Mouse (Mus musculus) intestine, postnatal 0 days (tissue): ENCODE results near the gene Plpp3. TPM values are rescaled to one million over a fixed set of nuclear protein-coding genes. Genes with fewer than 3 reads are reported as not detected.

Experiments used
- ATAC-seq: fragments of 200-750 bp; cut with Nextera tagmentation; 2 replicates; pipeline ENCODE4 v1.8.0; 2017; ENCODE audit warnings: mild to moderate bottlenecking, moderate TSS enrichment, moderate library complexity
- H3K27ac ChIP-seq: fragments of 300-500 bp; sonication (generic); 2 replicates; pipeline ENCODE4 v1.5.1; 2014; ENCODE audit warnings: mild to moderate bottlenecking, low read depth, low read length, moderate library complexity
- H3K27me3 ChIP-seq: fragments of 300-500 bp; sonication (generic); replicated peaks from 2 replicates; pipeline ENCODE4 v1.6.1; 2014; ENCODE audit warnings: low read length, mixed read lengths; ENCODE audit not compliant: control insufficient read depth, insufficient read depth
- H3K36me3 ChIP-seq: fragments of 300-500 bp; sonication (generic); 2 replicates; pipeline ENCODE4 v1.6.1; 2014; ENCODE audit warnings: mild to moderate bottlenecking, moderate library complexity; ENCODE audit not compliant: control insufficient read depth, insufficient read depth
- H3K4me1 ChIP-seq: fragments of 300-500 bp; sonication (generic); replicated peaks from 2 replicates; pipeline ENCODE4 v1.6.1; 2014; ENCODE audit warnings: antibody characterized with exemption, low read length, mixed read lengths; ENCODE audit not compliant: control insufficient read depth, insufficient read depth
- H3K4me2 ChIP-seq: fragments of 300-500 bp; sonication (generic); replicated peaks from 2 replicates; pipeline ENCODE4 v1.6.1; 2014; ENCODE audit warnings: low read depth, mild to moderate bottlenecking, moderate library complexity
- H3K4me3 ChIP-seq: fragments of 300-500 bp; sonication (generic); 2 replicates; pipeline ENCODE4 v1.5.1; 2014; ENCODE audit warnings: low read depth, low read length
- H3K9ac ChIP-seq: fragments of 300-500 bp; sonication (generic); 2 replicates; pipeline ENCODE4 v1.6.1; 2014; ENCODE audit warnings: mild to moderate bottlenecking, low read depth, low read length
- H3K9me3 ChIP-seq: fragments of 300-500 bp; sonication (generic); 2 replicates; pipeline ENCODE4 v1.6.1; 2016; ENCODE audit warnings: mixed run types; ENCODE audit not compliant: control insufficient read depth
- CTCF ChIP-seq: sonication (generic); IDR thresholded peaks from 2 replicates; pipeline ENCODE4 v1.5.1; 2016; ENCODE audit warnings: low read depth, mild to moderate bottlenecking, control low read depth, antibody characterized with exemption, moderate library complexity
- WGBS: fragments of 180-500 bp; shearing (Covaris S2); extraction: QIAGEN DNeasy Blood & Tissue Kit; methylation state at CpG from one replicate; pipeline ENCODE4 v1.1.7; 2014; 5-methylcytosine and 5-hydroxymethylcytosine counted together
- polyA plus RNA-seq: library from polyadenylated mRNA; unstranded; fragments of >200 nt; fragmentation: Nextera tagmentation; extraction: Ambion mirVana; gene quantifications from 2 replicates; pipeline ENCODE4 v1.2.1, GENCODE M21; 2015

Plpp3 gene
- polyA plus RNA-seq, 1 experiment from 2014 or later, result 84.1 TPM

- no peak overlapping the region for H3K27ac ChIP-seq
- H3K9me3 ChIP-seq, result no peaks in the 10 kb centered on the region
- no peaks in the 10 kb centered on the region for H3K27me3 ChIP-seq
- H3K9ac ChIP-seq, result no peak overlapping the region
- peaks cover 30% of the 10 kb centered on the region for H3K36me3 ChIP-seq
- ATAC-seq, result no peak
- TF ChIP-seq CTCF, result no peak
- WGBS, result 69% methylated on average over 6 of the region's 6 CpGs
- no peak overlapping the region for H3K4me3 ChIP-seq
- H3K4me1 ChIP-seq, result peaks cover 39% of the 10 kb centered on the region
- no peak overlapping the region for H3K4me2 ChIP-seq
These were observed 49.0 kb downstream of the Plpp3 start for GRCm38 (mm10) chr4:105206102-105206501.

GRCm38 (mm10) chr4:105206995-105207394 lies 49.8 kb downstream of the Plpp3 start:
- Histone ChIP-seq H3K4me2 (no peak overlapping the region), H3K9ac (no peak overlapping the region), H3K4me1 (peaks cover 39% of the 10 kb centered on the region), H3K4me3 (no peak overlapping the region), H3K9me3 (no peaks in the 10 kb centered on the region), H3K36me3 (peaks cover 39% of the 10 kb centered on the region), H3K27ac (no peak overlapping the region), H3K27me3 (no peaks in the 10 kb centered on the region)
- WGBS, result 30% methylated on average over 8 of the region's 8 CpGs
- TF ChIP-seq CTCF, result no peak
- no peak; the same call in 1 of the 2 replicates for ATAC-seq

- H3K4me3 ChIP-seq, result no peak overlapping the region
- H3K9me3 ChIP-seq, result no peaks in the 10 kb centered on the region
- H3K27ac ChIP-seq, result no peak overlapping the region
- 78% methylated on average over 4 of the region's 4 CpGs for WGBS
- H3K4me2 ChIP-seq, result no peak overlapping the region
- no peak overlapping the region for H3K9ac ChIP-seq
- TF ChIP-seq CTCF, result no peak
- no peak for ATAC-seq
- peaks cover 45% of the 10 kb centered on the region for H3K36me3 ChIP-seq
- H3K4me1 ChIP-seq, result peaks cover 36% of the 10 kb centered on the region
- no peaks in the 10 kb centered on the region for H3K27me3 ChIP-seq
These were observed 50.5 kb downstream of the Plpp3 start for GRCm38 (mm10) chr4:105207641-105208040.

GRCm38 (mm10) chr4:105208977-105209376 lies 51.8 kb downstream of the Plpp3 start:
- Histone ChIP-seq H3K27ac (no peak overlapping the region), H3K9ac (no peak overlapping the region), H3K4me3 (no peak overlapping the region), H3K36me3 (peaks cover 57% of the 10 kb centered on the region), H3K4me1 (peaks cover 28% of the 10 kb centered on the region), H3K27me3 (no peaks in the 10 kb centered on the region), H3K4me2 (no peak overlapping the region), H3K9me3 (no peaks in the 10 kb centered on the region)
- ATAC-seq, result peak; percentile 42
- WGBS, result 72% methylated on average over 5 of the region's 5 CpGs
- TF ChIP-seq CTCF, result no peak

GRCm38 (mm10) chr4:105213314-105213713 lies 56.2 kb downstream of the Plpp3 start:
- Histone ChIP-seq H3K9ac (no peak overlapping the region), H3K36me3 (peaks cover 57% of the 10 kb centered on the region), H3K27ac (no peak overlapping the region), H3K4me1 (peaks cover 5% of the 10 kb centered on the region), H3K27me3 (no peaks in the 10 kb centered on the region), H3K4me2 (no peak overlapping the region), H3K9me3 (no peaks in the 10 kb centered on the region), H3K4me3 (no peak overlapping the region)
- ATAC-seq, result no peak
- TF ChIP-seq CTCF, result no peak

- Histone ChIP-seq H3K9ac (no peak overlapping the region), H3K27ac (no peak overlapping the region), H3K9me3 (no peaks in the 10 kb centered on the region), H3K4me1 (peaks cover 5% of the 10 kb centered on the region), H3K36me3 (peaks cover 55% of the 10 kb centered on the region), H3K27me3 (no peaks in the 10 kb centered on the region), H3K4me3 (no peak overlapping the region), H3K4me2 (no peak overlapping the region)
- TF ChIP-seq CTCF, result no peak
- 44% methylated on average over 1 of the region's 1 CpGs for WGBS
- ATAC-seq, result peak; percentile 76
These were observed 57.3 kb downstream of the Plpp3 start for GRCm38 (mm10) chr4:105214438-105214837.
